Mouse (Mus musculus): ENCODE data around the gene Eri2.
"Not testable (repeated sequence)": the region's sequence is repeated elsewhere in the genome, so short reads cannot be mapped to it uniquely, and the experiment has no call there.

Gene Eri2

GRCm38 (mm10) chr7:119739798-119740468, 53.9 kb downstream of the Eri2 start:
- DNase-seq (ENCODE audit: low spot score) = not testable (repeated sequence)

DNA sequence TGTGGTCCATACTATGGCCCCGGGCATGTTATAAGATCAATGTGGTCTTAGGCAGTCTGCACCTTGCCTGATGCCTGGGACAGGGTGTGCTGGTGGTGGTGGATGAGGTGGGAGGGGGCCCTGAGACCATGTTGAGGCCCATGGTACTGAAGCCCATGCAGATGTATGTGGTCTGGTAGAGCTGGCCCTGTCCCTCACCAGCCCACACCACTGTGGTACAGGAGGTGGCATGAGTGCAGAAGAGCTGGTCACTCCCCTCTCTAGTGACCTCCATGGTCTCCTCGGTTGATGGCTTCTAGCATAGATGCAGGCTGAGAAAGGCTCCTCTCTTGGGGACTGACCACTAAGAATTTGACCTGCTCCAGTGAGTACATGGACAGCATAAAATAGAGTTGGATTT, 55.0 kb downstream of the Eri2 start:
- no peak for DNase-seq (ENCODE audit: low spot score)

DNA sequence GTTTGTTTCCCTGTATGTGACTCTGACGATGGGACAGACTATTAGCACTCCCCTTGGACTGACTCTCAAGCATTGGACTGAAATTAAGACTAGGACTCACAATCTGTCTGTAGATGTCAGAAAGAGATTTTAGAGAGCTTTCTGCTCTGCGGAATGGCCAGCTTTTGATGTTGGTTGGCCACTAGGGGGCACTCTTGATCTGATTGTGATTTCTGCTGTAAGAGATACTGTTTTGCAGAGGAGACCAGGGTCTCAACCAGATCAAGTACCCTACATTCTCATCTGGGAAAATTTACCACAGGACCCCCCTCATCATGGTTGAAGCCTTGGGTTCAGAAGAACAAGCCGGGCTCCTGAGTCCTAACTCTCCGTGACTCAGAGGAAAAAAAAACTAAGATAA, 62.6 kb downstream of the Eri2 start:
- not testable (repeated sequence) for DNase-seq (ENCODE audit: low spot score)

DNA sequence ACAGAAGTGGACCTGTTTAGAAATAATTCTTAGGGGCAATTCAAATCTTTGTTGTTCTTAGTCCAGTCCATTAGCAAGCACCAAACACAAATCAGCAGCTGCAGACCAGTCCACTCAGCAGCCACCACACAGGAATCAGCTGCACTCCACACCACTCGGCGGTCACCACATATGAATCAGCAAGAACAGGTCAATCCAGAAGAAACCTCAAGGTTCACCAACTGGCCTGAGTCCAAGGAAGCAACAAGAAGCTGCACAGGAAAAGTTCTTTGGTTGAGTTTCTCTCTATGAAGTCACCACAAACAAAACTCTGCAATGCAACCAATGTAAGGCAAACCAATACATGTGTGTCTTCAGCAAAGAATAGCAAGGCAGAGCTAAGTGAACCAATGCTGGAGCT, 66.2 kb downstream of the Eri2 start:
- no peak for DNase-seq (ENCODE audit: low spot score)

DNA sequence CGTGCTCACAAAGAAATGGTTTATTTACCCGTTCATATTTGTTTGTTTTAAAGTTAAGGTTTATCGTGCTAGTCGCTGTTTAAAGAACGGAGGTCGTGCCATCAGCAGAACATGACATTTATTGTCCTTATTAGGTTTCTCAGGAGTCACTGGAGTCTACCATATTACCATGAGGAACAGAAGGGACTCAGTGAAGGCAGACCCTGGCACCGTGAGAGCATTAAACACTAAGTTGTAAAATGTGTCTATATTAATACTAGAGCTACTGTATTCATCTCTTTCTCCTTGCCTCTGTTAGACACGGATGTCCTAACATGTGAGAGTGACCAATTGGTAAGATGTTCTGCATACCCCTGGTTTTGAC, 72.9 kb downstream of the Eri2 start:
- no peak for DNase-seq (ENCODE audit: low spot score)

DNA sequence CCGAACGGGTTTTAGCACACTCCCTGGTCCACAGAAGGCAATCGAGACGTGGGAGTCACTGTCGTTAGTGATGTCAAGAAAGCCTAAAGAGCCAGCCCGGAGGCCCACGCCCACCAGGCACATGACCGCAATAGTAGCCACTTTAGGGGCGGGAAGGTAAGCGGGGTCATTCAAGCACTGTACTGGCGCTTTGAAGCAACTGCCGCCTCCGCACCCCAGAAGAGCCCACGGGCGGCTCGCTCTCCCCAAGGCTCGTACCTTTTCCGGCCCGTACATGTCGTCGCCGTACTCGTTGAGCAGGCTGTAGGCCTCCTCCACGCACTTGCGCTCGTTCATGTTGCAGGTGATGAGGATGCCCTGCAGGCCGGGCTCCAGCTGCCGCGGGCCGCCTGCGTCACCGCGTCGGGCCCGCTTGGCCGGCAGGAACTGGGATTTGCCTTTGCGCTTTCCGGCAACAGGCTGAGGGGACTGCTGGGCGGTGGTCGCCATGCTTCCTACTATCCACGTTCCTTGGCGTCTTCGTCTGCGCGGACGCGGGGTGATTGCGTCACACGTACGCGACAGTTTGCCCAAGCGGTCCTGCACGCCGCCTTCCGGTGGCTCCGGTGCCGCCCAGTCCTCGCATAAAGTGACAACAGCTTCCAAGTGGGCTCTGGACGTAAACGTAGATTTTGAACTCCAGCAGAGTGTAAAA, 73.5 kb downstream of the Eri2 start, which contains the start of gene Thumpd1:
Gene Thumpd1 (minus strand): TSS at position 546 of the 694 bp plus-strand sequence.
- peak; percentile 88 for DNase-seq (ENCODE audit: low spot score)

Data from yolk sac, embryonic 10.5 days (tissue).